Comparison of ENCODE assay signal across 12 mouse cellular contexts in genomic region chr7:70338265-70338640, GRCm38 (mm10). TPM values are rescaled to one million over a fixed set of nuclear protein-coding genes. Genes with fewer than 3 reads are reported as not detected.
DNase-seq lines count a peak whose midpoint lies in the region; ATAC-seq and TF ChIP-seq lines count a peak whose summit lies in the region.
"Had no signal": no experiment of that assay in that cellular context is flagged by ENCODE, and none has a peak within 500 bp of the region (broad histone marks: within the 10 kb centered on the region; RNA-seq: fewer than 3 reads in every experiment).

No protein-coding gene starts in this region.

- H3K27ac ChIP-seq in kidney, postnatal 0 days, result peak overlapping the region; percentile 47; the same call in 1 of the 2 replicates
- no peak overlapping the region for H3K27ac ChIP-seq in embryonic facial prominence, embryonic 14.5 days (replicated peaks; ENCODE audit: low read depth, low read length)
- peak overlapping the region; percentile 82; the same call in 1 of the 2 replicates for H3K27ac ChIP-seq in forebrain, embryonic 14.5 days (ENCODE audit: low read depth, low read length)
- H3K27ac ChIP-seq in midbrain, embryonic 11.5 days (ENCODE audit: low read depth, low read length), result peak overlapping the region; percentile 91; the same call in 1 of the 2 replicates
- H3K27ac ChIP-seq: left cerebral cortex, adult 2 months had no signal

- TF ChIP-seq CTCF in kidney, postnatal 0 days (IDR thresholded peaks at IDR 0.05; ENCODE audit: low read depth), result no peak

- no peak for DNase-seq in kidney, postnatal 0 days (ENCODE audit: low spot score)
- no peak for DNase-seq in kidney, postnatal 4 days
- no peak for DNase-seq in embryonic facial prominence, embryonic 14.5 days (ENCODE audit: low spot score)
- DNase-seq in forebrain, embryonic 14.5 days (ENCODE audit: low spot score), result no peak
- peak; percentile 92 for DNase-seq in midbrain, embryonic 11.5 days (ENCODE audit: low spot score, missing footprints)
- no peak for DNase-seq in adrenal gland, postnatal 10 days
- no peak for DNase-seq in gastrocnemius, adult 8-10 months (ENCODE audit: low spot score in 2 of 2)
- DNase-seq in thymus, postnatal 0 days (ENCODE audit: low spot score), result no peak
- DNase-seq: cerebellum, postnatal 36 days; lung, postnatal 36 days; thymus, postnatal 4 days had no signal

- H3K4me1 ChIP-seq in kidney, postnatal 0 days (replicated peaks; ENCODE audit: insufficient read depth, low read length), result peaks cover 19% of the 10 kb centered on the region; the same call in 1 of the 2 replicates
- H3K4me1 ChIP-seq in embryonic facial prominence, embryonic 14.5 days (ENCODE audit: control insufficient read depth, insufficient read depth, low read length), result 0 out of 2 replicates have a peak, but pooled peaks cover 3% of the 10 kb centered on the region
- H3K4me1 ChIP-seq in forebrain, embryonic 14.5 days (ENCODE audit: control insufficient read depth, insufficient read depth, low read length), result no peaks in the 10 kb centered on the region
- H3K4me1 ChIP-seq in midbrain, embryonic 11.5 days (ENCODE audit: control insufficient read depth, insufficient read depth, low read length), result peaks cover 11% of the 10 kb centered on the region

- H3K36me3 ChIP-seq in kidney, postnatal 0 days (ENCODE audit: insufficient read depth, low read length), result no peaks in the 10 kb centered on the region
- H3K36me3 ChIP-seq in embryonic facial prominence, embryonic 14.5 days (ENCODE audit: control insufficient read depth, insufficient read depth, low read length), result no peaks in the 10 kb centered on the region
- no peaks in the 10 kb centered on the region for H3K36me3 ChIP-seq in forebrain, embryonic 14.5 days (ENCODE audit: control insufficient read depth, insufficient read depth, low read length)
- H3K36me3 ChIP-seq in midbrain, embryonic 11.5 days (ENCODE audit: control insufficient read depth, insufficient read depth, low read length), result no peaks in the 10 kb centered on the region

- H3K9ac ChIP-seq in kidney, postnatal 0 days (ENCODE audit: low read depth, low read length), result 0 out of 2 replicates have a peak overlapping the region, but pooled peaks have one; percentile 59
- no peak overlapping the region for H3K9ac ChIP-seq in embryonic facial prominence, embryonic 14.5 days (ENCODE audit: low read depth, low read length)
- H3K9ac ChIP-seq in forebrain, embryonic 14.5 days (ENCODE audit: low read length), result no peak overlapping the region
- H3K9ac ChIP-seq in midbrain, embryonic 11.5 days (ENCODE audit: low read length), result peak overlapping the region; percentile 76

- ATAC-seq in kidney, postnatal 0 days (replicated peaks; ENCODE audit: low FRiP score, low read depth), result no peak
- no peak for ATAC-seq in embryonic facial prominence, embryonic 14.5 days (ENCODE audit: low read depth)
- no peak for ATAC-seq in forebrain, embryonic 14.5 days
- no peak for ATAC-seq in midbrain, embryonic 11.5 days (ENCODE audit: low FRiP score)

- no peaks in the 10 kb centered on the region for H3K27me3 ChIP-seq in kidney, postnatal 0 days (ENCODE audit: insufficient read depth, low read length)
- peaks cover 95% of the 10 kb centered on the region for H3K27me3 ChIP-seq in embryonic facial prominence, embryonic 14.5 days (replicated peaks; ENCODE audit: control insufficient read depth, insufficient read depth, low read length)
- H3K27me3 ChIP-seq in forebrain, embryonic 14.5 days (replicated peaks; ENCODE audit: control insufficient read depth, insufficient read depth, low read length), result peaks cover 72% of the 10 kb centered on the region
- H3K27me3 ChIP-seq in midbrain, embryonic 11.5 days (ENCODE audit: control insufficient read depth, insufficient read depth, low read length), result peaks cover 84% of the 10 kb centered on the region

- H3K4me2 ChIP-seq in kidney, postnatal 0 days (ENCODE audit: low read length), result peak overlapping the region; percentile 68
- peak overlapping the region; percentile 44; the same call in 1 of the 2 replicates for H3K4me2 ChIP-seq in embryonic facial prominence, embryonic 14.5 days (ENCODE audit: low read depth, low read length)
- H3K4me2 ChIP-seq in forebrain, embryonic 14.5 days (ENCODE audit: low read length), result no peak overlapping the region
- peak overlapping the region; percentile 69 for H3K4me2 ChIP-seq in midbrain, embryonic 11.5 days

- 26% methylated on average over 7 of the region's 7 CpGs for WGBS in kidney, postnatal 0 days
- WGBS in embryonic facial prominence, embryonic 14.5 days, result 21% methylated on average over 7 of the region's 7 CpGs
- 6% methylated on average over 7 of the region's 7 CpGs for WGBS in forebrain, embryonic 14.5 days
- 11% methylated on average over 7 of the region's 7 CpGs for WGBS in midbrain, embryonic 11.5 days

- H3K9me3 ChIP-seq in kidney, postnatal 0 days (replicated peaks; ENCODE audit: low read length), result no peaks in the 10 kb centered on the region
- no peaks in the 10 kb centered on the region for H3K9me3 ChIP-seq in embryonic facial prominence, embryonic 14.5 days (ENCODE audit: control insufficient read depth, low read length)
- H3K9me3 ChIP-seq in forebrain, embryonic 14.5 days (replicated peaks; ENCODE audit: control insufficient read depth, low read length), result no peaks in the 10 kb centered on the region
- H3K9me3 ChIP-seq in midbrain, embryonic 11.5 days (ENCODE audit: control insufficient read depth, low read length), result no peaks in the 10 kb centered on the region

- no peak overlapping the region for H3K4me3 ChIP-seq in kidney, postnatal 0 days (replicated peaks; ENCODE audit: low read depth, low read length)
- H3K4me3 ChIP-seq in embryonic facial prominence, embryonic 14.5 days (ENCODE audit: low read depth, low read length), result no peak overlapping the region
- H3K4me3 ChIP-seq in forebrain, embryonic 14.5 days (ENCODE audit: low read depth, low read length), result no peak overlapping the region
- no peak overlapping the region for H3K4me3 ChIP-seq in midbrain, embryonic 11.5 days (ENCODE audit: low read depth, low read length)
- H3K4me3 ChIP-seq: left cerebral cortex, adult 2 months had no signal

RNA-seq across cellular contexts. Expression of gene Nr2f2, which starts 28.3 kb away (rescaled TPM):
- 190 and 203 TPM in 2 replicates for polyA plus RNA-seq in kidney, postnatal 0 days (2015; fragmentation: Nextera tagmentation; extraction: Ambion mirVana)
- polyA plus RNA-seq in embryonic facial prominence, embryonic 14.5 days (2014; fragmentation: Nextera tagmentation; extraction: Ambion mirVana), result 51.4 and 55.5 TPM in 2 replicates
- 73.7 and 82.5 TPM in 2 replicates for polyA plus RNA-seq in forebrain, embryonic 14.5 days (2014; fragmentation: Nextera tagmentation; extraction: Ambion mirVana)
- polyA plus RNA-seq in midbrain, embryonic 11.5 days (2014; fragmentation: Nextera tagmentation; extraction: Ambion mirVana), result 114 and 122 TPM in 2 replicates
- total RNA-seq in adrenal gland, postnatal 10 days (2021), result 10 to 100 TPM; 78.3 to 79.6 TPM
- total RNA-seq in gastrocnemius, adult 8-10 months (2022), result 10 to 100 TPM; 18.0 to 21.0 (median 20.2) TPM
- 4.3 and 5.3 TPM in 2 replicates for polyA plus RNA-seq in thymus, postnatal 0 days (2015; fragmentation: Nextera tagmentation; extraction: Ambion mirVana)

Comparison
In these comparisons a context has a peak if more than half of its experiments do, and no peak if none do; other contexts are left out.
1. H3K9ac ChIP-seq: peak in kidney, postnatal 0 days (single experiment) and midbrain, embryonic 11.5 days (single experiment); none in embryonic facial prominence, embryonic 14.5 days (single experiment) and forebrain, embryonic 14.5 days (single experiment).